Mouse (Mus musculus) midbrain, embryonic 15.5 days (tissue): ENCODE results near the gene Hcfc2. TPM values are rescaled to one million over a fixed set of nuclear protein-coding genes. Genes with fewer than 3 reads are reported as not detected.

ENCODE experiments used
- ATAC-seq: fragments of 200-750 bp; cut with Nextera tagmentation; replicated peaks from 2 replicates; pipeline ENCODE4 v1.8.0; 2017; ENCODE audit warnings: moderate TSS enrichment
- H3K27ac ChIP-seq: fragments of 300-500 bp; sonication (generic); 2 replicates; pipeline ENCODE4 v1.5.1; 2015; ENCODE audit warnings: mild to moderate bottlenecking, inconsistent platforms
- H3K27me3 ChIP-seq: fragments of 300-500 bp; sonication (generic); replicated peaks from 2 replicates; pipeline ENCODE4 v1.6.1; 2015; ENCODE audit warnings: inconsistent platforms
- H3K36me3 ChIP-seq: fragments of 300-500 bp; sonication (generic); replicated peaks from 2 replicates; pipeline ENCODE4 v1.6.1; 2015; ENCODE audit warnings: inconsistent platforms
- H3K4me1 ChIP-seq: fragments of 300-500 bp; sonication (generic); 2 replicates; pipeline ENCODE4 v1.6.1; 2015; ENCODE audit warnings: inconsistent platforms
- H3K4me2 ChIP-seq: fragments of 300-500 bp; sonication (generic); 2 replicates; pipeline ENCODE4 v1.6.1; 2015; ENCODE audit warnings: inconsistent platforms, mild to moderate bottlenecking, moderate library complexity
- H3K4me3 ChIP-seq: fragments of 300-500 bp; sonication (generic); 2 replicates; pipeline ENCODE4 v1.5.1; 2015; ENCODE audit warnings: mild to moderate bottlenecking, inconsistent platforms
- H3K9ac ChIP-seq: fragments of 300-500 bp; sonication (generic); 2 replicates; pipeline ENCODE4 v1.6.1; 2015; ENCODE audit warnings: mild to moderate bottlenecking, inconsistent platforms
- H3K9me3 ChIP-seq: fragments of 300-500 bp; sonication (generic); 2 replicates; pipeline ENCODE4 v1.6.1; 2016; ENCODE audit warnings: inconsistent platforms
- WGBS: fragments of 180-500 bp; shearing (Covaris S2); methylation state at CpG from one replicate; pipeline ENCODE4 v1.1.7; 2015; ENCODE audit warnings: mixed read lengths; 5-methylcytosine and 5-hydroxymethylcytosine counted together
- polyA plus RNA-seq: library from polyadenylated mRNA; unstranded; fragments of >200 nt; fragmentation: Nextera tagmentation; extraction: Ambion mirVana; gene quantifications from 2 replicates; pipeline ENCODE4 v1.2.1, GENCODE M21; 2015

Hcfc2 gene
- polyA plus RNA-seq, 1 experiment from 2014 or later, result 45.8 TPM

DNA sequence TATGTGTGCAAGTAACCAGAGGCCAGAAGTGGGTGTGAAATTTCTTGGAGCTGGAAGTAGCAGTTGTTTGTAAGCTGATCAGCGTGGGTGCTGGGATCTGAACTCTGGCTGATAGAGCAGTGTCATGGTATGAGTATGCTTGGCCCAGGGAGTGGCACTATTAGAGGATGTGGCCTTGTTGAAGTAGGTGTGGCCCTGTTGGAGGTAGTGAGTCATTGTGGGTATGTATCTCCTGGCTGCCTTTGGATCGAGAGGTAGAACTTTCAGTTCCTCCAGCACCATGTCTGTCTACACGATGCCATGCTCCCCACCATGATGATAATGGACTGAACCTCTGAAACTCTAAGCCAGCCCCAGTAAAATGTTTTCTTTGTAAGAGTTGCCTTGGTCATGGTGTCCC is 84.4 kb downstream of the Hcfc2 start:
- Histone ChIP-seq H3K36me3 (no peaks in the 10 kb centered on the region), H3K9ac (no peak overlapping the region), H3K9me3 (no peaks in the 10 kb centered on the region), H3K4me3 (no peak overlapping the region), H3K27ac (no peak overlapping the region), H3K4me1 (0 out of 2 replicates have a peak, but pooled peaks cover 4% of the 10 kb centered on the region), H3K4me2 (no peak overlapping the region), H3K27me3 (no peaks in the 10 kb centered on the region)
- ATAC-seq, result no peak
- 94% methylated on average over 3 of the region's 3 CpGs for WGBS

DNA sequence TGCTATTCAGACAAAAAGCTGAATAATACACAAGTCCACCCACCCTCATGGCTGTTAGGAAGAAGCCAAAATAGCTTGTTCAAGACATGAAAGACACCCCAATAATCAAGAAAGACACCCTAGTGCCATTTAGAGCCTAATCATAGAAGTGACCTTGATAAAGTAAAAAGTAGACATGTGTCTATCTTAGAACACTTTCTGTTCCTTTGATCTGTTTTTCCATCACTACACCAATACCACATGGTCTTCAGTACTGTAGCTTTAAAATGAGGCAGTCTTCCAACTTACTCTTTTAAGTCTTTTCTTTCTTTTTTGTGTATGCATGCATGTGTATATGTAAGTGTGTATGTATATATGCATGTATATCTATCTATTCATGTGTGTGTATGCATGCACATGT is 84.9 kb downstream of the Hcfc2 start:
- H3K27me3 ChIP-seq, result no peaks in the 10 kb centered on the region
- no peaks in the 10 kb centered on the region for H3K36me3 ChIP-seq
- H3K4me2 ChIP-seq, result no peak overlapping the region
- ATAC-seq, result no peak
- H3K27ac ChIP-seq, result no peak overlapping the region
- H3K9ac ChIP-seq, result no peak overlapping the region
- no peak overlapping the region for H3K4me3 ChIP-seq
- H3K9me3 ChIP-seq, result no peaks in the 10 kb centered on the region
- H3K4me1 ChIP-seq, result 0 out of 2 replicates have a peak, but pooled peaks cover 4% of the 10 kb centered on the region

DNA sequence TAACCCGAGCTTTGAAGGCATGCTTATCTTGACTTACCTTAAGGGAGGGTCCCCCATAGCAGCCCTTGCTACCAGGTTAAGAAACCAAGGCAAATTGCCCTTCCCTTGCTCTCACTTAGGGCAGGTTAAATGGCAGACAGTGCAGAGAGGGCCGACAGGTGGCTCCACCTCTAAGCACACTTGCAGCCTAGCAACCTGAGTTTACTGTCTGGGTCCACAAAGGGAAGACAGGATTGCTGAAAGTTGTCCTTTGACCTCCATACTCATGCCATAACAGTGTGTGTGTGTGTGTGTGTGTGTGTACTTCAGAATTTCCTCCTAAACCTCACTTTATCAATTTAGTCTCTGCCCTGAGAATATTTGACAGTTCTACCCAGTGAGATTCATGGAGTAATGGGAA is 86.5 kb downstream of the Hcfc2 start:
- H3K4me2 ChIP-seq, result no peak overlapping the region
- no peak for ATAC-seq
- H3K4me3 ChIP-seq, result no peak overlapping the region
- 45% methylated on average over 2 of the region's 2 CpGs for WGBS
- no peaks in the 10 kb centered on the region for H3K9me3 ChIP-seq
- no peaks in the 10 kb centered on the region for H3K27me3 ChIP-seq
- no peaks in the 10 kb centered on the region for H3K36me3 ChIP-seq
- H3K9ac ChIP-seq, result no peak overlapping the region
- no peak overlapping the region for H3K27ac ChIP-seq
- 0 out of 2 replicates have a peak, but pooled peaks cover 4% of the 10 kb centered on the region for H3K4me1 ChIP-seq

DNA sequence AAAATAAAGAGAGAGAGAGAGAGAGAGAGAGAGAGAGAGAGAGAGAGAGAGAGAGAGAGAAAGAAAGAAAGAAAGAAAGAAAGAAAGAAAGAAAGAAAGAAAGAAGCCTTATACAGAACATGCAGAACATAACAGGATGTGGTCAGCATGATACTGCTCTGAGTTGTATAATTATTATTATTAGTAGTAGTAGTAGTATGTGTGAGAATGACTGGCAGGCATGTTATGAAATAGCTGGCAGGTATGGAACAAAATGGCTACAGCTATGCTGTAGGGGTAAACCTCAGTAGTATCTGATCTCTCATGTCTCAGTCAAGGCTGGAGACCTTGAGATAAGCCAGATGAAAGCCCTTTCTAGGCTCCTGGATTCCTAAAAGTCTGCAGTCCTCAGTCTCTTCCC is 93.2 kb downstream of the Hcfc2 start:
- H3K27me3 ChIP-seq, result no peaks in the 10 kb centered on the region
- H3K4me3 ChIP-seq, result no peak overlapping the region
- H3K27ac ChIP-seq, result no peak overlapping the region
- H3K9me3 ChIP-seq, result no peaks in the 10 kb centered on the region
- H3K4me1 ChIP-seq, result no peaks in the 10 kb centered on the region
- no peak overlapping the region for H3K4me2 ChIP-seq
- no peak overlapping the region for H3K9ac ChIP-seq
- ATAC-seq, result no peak
- no peaks in the 10 kb centered on the region for H3K36me3 ChIP-seq

DNA sequence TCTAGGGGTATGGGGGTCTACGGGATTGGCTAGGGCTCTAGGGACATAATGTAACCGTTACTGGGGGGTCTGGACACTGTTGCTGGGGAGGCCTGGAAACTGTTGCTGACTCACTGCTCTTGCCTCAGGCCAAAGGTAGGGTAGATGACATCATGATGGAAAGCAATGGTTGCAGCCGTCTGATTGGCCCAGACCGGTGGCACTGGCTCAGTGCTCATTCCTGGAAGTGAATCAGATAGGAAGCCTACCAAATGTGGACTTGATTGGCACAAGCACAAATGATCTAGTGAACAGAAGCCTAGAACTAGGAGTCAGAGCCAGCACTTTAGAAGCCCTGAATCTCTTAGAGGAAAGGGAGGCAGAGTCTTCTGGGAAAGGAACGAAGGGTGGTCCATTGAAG is 94.5 kb downstream of the Hcfc2 start:
- Histone ChIP-seq H3K4me3 (no peak overlapping the region), H3K27ac (no peak overlapping the region), H3K4me2 (no peak overlapping the region), H3K36me3 (no peaks in the 10 kb centered on the region), H3K9ac (no peak overlapping the region), H3K4me1 (peaks cover 4% of the 10 kb centered on the region; the same call in 1 of the 2 replicates), H3K27me3 (no peaks in the 10 kb centered on the region), H3K9me3 (no peaks in the 10 kb centered on the region)
- no peak for ATAC-seq
- 90% methylated on average over 5 of the region's 5 CpGs for WGBS

DNA sequence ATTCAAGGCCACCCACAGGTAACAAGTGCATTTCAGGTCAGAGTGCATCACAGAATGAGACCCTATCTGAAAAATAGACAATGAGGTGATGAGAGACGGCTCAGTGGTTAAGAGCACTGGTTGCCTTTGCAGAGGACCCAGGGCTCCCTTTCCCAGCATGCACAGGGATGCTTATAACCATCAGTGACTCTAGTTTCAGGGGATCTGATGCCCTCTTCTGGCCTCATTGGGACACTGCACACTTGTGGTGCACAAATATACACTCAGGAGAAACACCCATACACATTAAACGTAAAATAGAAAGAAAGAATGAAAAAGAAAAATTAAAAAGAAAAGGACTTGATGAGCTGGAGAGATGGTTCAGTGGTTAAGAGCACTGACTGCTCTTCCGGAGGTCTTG is 95.8 kb downstream of the Hcfc2 start:
- H3K36me3 ChIP-seq, result no peaks in the 10 kb centered on the region
- H3K4me1 ChIP-seq, result peaks cover 6% of the 10 kb centered on the region; the same call in 1 of the 2 replicates
- 87% methylated on average over 3 of the region's 3 CpGs for WGBS
- ATAC-seq, result no peak
- no peaks in the 10 kb centered on the region for H3K27me3 ChIP-seq
- H3K9me3 ChIP-seq, result no peaks in the 10 kb centered on the region
- H3K9ac ChIP-seq, result no peak overlapping the region
- no peak overlapping the region for H3K4me3 ChIP-seq
- no peak overlapping the region for H3K4me2 ChIP-seq
- H3K27ac ChIP-seq, result no peak overlapping the region

Other genes starting within 250 kb of the Hcfc2 start
- not detected in 2 replicates for gene Gm1553, start 203.5 kb upstream of the Hcfc2 start, polyA plus RNA-seq
- gene 1190007I07Rik, start 72.9 kb upstream of the Hcfc2 start, polyA plus RNA-seq, result 28.4 and 36.4 TPM in 2 replicates
- 169 and 170 TPM in 2 replicates for gene Tdg, start 66.3 kb upstream of the Hcfc2 start, polyA plus RNA-seq
- gene Glt8d2, start 5.5 kb upstream of the Hcfc2 start, polyA plus RNA-seq, result 1.4 and 1.6 TPM in 2 replicates
- gene Nfyb, start 68.0 kb downstream of the Hcfc2 start, polyA plus RNA-seq, result 46.4 and 47.1 TPM in 2 replicates
- 113 and 120 TPM in 2 replicates for gene Txnrd1, start 137.8 kb downstream of the Hcfc2 start, polyA plus RNA-seq
- 0.43 and 0.74 TPM in 2 replicates for gene Eid3, start 170.5 kb downstream of the Hcfc2 start, polyA plus RNA-seq